Mouse (Mus musculus): ENCODE results near the gene Nell1.
A peak's percentile ranks its signal among the peaks of the same experiment; 100 is the strongest.
"Not testable (repeated sequence)": the region's sequence is repeated elsewhere in the genome, so short reads cannot be mapped to it uniquely, and the experiment has no call there.

Nell1 gene

DNA sequence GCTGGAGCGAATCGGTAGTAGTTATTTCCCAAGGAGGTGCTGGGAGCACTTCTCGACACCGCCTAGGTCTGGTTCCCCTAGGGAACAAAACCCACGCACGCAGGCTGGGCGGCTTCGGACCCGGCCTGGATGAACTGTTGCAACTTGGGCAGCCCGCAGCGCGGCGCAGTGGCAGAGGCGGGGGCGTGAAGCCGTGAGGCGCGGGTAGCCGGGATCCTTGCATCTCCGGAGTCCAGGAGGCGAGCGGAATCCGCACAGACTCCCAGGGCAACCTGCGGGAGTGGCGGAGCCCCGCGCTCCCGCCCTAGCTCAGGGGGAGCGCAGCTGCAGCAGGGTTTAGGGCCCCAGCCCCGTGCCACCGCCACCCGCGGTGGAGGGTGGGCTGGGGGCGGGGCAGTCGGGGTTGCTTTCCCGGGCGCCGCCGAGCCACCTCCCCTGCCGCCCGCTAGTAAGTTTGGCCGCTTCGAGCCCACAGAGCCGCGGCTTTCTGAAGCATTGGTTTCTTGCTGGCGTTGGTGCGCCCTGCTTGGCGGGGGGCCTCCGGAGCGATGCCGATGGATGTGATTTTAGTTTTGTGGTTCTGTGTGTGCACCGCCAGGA lies at the start of gene Nell1:
Nell1 (plus strand) TSS at position 24 of the 600 bp plus-strand sequence.
- no peak for DNase-seq (ENCODE audit: low read depth, low spot score)

DNA sequence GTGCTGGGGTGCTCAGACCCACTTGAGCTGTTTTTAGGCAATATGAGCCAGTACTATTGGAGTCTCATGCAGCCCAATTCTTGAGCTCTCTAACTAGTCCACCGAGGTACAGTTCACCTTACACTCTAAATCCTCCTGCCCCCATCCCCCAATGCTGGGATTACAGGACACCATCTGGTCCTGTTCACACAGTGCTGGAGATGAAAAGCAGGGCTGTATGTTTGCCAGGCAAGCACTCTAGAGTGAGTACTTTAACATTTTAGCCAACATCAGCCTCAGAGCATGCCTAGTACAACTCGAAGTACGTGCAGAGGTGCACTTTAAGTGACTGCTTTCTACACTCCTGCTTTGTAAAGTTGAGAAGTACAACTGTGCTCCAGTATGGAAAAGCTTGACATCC lies 46.1 kb upstream of the Nell1 start:
- DNase-seq (ENCODE audit: low read depth, low spot score): no peak

DNA sequence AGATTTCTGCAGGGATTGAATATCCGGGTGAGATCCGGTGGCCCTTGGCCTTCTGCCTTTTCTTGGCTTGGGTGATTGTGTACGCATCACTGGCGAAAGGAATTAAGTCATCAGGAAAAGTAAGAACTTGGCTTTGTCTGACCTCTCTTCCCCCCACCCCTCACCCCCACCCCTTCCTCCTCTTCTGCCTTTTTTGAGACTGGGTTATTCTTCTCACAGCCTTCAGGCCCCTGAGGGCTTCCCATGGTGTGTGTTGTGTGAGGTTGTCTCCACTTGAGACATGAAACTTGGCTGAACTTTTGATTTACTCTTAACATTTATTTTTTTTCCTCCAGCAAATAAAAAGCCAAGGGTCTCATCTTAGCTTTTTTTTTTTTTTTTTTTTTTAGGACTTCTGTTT lies 44.7 kb upstream of the Nell1 start:
- no peak for DNase-seq (ENCODE audit: low read depth, low spot score)

DNA sequence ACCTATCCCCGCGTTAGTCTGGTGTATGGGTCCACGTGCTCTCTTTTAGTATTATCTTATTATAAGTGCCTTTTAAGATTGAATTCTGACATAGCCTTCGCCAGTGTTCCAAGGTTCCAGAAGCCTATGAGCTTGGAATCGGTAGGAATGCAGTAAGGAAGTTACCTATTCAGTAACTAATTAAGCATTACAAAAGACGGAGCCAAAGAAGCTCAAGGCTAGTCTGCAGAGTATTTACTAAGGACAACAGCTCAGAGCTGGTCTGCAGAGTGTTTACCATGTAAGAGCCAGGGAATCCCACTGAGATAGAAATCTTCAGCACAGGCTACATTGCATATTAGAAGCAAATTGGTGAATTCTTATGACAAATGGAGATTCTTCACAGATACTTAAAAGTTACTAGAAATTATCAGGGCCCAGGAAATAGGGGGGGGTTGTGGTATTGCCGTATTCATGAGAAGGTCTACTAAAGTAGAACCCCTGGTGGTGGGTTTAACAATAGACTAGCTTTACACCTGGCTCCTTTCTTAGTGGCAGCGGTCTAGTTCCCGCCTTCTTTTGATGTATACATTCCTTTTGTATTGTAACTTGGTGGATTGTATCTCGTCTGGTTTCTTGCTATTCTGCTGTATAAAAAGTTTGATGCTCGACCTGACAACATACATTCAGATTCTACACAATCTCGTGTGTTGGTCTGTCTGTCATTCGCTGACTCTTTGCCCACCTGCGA lies 41.1 kb upstream of the Nell1 start:
- DNase-seq (ENCODE audit: low read depth, low spot score): not testable (repeated sequence)

DNA sequence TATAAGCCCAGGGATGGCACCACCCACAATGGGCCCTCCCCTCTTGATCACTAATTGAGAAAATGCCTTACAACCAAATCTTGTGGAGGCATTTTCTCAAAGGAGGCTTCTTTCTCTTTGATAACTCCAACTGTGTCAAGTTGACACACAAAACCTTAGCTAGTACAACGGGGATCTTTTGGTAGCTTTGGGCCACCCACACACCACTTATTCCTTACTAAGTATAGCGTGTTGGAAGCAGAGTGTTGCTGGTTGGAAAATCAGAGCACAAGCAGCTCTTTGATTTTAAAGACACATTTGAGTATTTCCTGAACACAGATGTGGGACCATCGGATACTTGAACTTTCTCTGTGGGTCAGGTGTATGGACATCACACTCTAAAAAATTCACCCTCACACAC lies 37.8 kb upstream of the Nell1 start:
- DNase-seq (ENCODE audit: low read depth, low spot score): no peak

DNA sequence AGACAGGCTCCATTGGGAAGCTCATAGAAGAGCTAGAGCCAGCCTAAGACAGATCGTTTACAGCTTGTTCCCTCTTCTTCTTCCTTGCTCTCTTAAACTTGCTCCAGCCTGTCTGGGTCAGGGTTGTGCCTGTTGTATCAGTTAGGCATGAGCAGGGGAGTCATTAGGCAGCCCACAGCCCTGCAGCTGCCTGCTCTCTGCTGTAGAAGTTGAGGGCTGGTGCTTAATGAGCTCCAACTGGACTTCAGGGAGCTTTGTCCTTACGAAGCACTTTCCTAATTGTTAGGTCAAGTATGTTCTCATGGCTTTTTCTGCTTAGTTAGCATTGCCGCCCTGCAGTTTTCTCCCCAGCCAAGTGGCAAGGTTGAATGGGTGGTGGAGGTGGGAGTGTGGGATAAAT lies 32.6 kb upstream of the Nell1 start:
- DNase-seq (ENCODE audit: low read depth, low spot score): no peak

DNA sequence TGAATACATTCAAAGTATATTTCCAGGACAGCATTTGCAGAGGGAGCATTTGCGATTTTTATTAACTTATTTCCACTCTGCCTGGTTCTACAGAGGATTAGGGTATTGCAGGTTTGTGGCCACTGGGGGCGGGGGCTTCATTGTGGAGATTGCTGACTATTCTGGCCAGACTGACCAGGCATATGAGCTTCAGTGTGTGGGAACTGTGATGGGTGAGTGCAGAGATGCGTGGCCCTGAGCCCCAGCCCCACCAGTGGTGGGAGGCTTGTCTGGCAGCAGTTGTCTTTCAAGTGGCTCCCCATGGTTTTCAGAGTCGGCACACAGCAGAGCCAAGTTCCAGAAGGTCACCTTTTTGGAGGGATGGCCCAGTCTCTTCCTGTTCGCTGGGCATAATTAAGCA lies 32.2 kb upstream of the Nell1 start:
- DNase-seq (ENCODE audit: low read depth, low spot score): no peak

DNA sequence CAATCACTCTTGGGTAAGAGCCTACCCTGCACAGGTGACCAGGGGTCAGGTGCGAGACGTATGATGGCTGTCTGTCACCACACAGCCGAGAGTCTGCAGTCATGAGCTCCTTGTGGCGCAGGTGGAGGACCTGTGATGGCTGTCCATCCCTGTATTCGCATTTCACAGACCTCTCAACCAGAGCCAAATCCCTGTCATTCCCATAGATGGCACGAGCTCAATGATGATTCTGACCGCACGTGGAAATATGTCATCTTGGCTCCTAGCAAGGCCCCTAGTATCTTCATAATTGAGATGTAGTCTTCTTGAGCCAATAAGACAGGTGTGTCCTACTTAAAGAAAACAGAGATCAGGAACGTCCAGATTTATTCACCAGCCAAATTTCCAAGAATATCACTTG lies 28.0 kb upstream of the Nell1 start:
- DNase-seq (ENCODE audit: low read depth, low spot score): no peak

DNA sequence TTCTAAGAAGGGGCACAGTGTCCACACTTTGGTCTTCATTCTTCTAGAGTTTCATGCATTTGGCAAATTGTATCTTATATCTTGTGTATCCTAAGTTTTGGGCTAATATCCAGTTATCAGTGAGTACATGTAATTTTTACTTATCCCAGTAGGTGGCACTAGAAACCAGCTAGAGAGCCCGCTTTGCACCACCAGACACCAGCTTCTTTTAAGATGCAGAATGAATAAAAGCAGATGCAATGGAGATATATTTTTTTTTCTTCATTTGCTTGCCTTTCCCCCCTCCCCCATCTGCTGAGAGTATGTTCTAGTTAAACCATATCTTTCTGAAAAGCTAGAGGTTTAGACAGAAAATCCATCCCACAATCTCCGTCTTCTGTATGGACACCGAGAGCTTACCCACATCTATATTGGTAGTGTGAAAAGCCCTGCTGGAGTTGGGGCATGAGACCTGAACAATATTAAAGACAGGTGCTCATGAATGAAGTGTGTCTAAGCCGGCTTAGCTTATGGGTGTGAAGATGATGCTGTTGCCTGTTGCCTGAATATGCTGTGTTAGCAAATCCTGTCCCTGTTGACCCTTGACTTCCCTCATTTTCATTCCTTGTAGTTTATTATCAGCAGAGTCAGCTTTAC lies 21.0 kb upstream of the Nell1 start:
- DNase-seq (ENCODE audit: low read depth, low spot score): peak; percentile 46

DNA sequence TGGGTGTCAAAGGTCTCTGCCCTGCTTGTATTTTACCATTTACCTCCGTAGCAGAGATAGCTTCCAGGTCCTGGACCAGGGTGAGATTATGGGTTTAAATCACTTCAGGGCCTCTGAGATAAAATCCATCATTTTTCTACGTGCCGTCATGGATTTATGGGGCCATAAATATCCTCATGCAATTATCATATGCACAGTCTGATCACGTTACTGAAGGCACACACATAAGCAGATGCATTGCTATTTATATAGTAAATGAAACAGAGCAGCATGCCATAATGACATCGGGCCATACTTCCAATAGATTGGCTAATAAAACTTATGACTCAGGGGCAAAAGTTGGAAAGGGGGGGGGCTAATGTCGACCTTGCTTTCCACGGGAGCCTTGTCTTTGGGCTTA lies 19.8 kb upstream of the Nell1 start:
- DNase-seq (ENCODE audit: low read depth, low spot score): no peak

DNA sequence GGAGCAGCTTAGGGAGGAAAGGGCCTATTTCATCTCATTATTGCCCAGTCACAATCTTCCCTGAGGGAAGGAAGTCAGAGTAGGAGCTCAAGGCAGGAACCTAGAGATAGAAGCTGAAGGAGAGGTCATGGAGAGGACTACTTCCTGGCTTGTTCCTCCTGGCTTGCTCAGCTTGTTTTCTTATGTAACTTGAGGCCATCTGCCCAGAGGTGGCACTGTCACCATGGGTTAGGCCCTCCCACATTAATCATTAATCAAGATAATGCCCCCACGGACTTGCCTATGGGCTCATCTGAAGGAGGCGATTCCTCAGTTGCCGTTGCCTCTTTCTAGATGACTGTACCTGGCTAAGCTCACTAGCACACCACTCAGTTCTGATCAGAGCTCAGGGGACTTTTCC lies 17.5 kb upstream of the Nell1 start:
- DNase-seq (ENCODE audit: low read depth, low spot score): peak; percentile 12

DNA sequence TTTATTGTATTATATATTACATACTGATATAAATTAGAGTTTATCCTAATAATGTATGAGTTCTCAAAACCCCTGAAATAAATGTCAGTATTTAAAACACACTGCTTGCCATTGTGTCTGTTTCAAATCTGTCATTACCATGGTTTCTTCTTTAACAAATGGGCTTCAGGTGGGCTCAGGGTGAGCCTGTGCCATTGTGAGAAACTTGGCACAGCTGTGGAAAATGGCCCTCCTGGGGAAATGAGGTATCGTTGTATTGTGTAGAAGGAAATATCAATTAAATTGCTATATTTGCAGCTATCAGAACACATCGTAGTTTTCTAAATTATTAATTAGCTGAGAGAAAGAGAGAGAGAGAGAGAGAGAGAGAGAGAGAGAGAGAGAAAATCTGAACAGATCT lies 10.9 kb upstream of the Nell1 start:
- no peak for DNase-seq (ENCODE audit: low read depth, low spot score)

DNA sequence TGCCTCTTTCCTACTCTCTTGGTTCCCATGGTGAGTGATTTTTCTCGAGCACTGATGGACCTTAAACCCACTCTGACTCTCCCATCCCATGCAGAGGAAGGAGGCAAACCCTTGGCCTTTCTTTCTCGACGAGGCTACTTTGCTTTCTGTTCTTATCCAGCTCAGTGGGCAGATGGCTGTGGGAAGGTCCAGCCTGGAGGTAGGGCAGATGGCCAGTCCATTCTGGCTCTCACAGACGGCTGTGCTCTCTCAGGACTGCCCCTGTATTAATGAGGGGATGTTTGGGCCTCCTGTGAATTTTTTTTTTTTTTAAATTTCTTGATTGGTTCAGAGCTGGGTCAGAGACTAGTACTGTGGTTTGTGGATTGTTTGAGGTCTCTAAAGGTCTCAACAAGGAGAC lies 5.1 kb upstream of the Nell1 start:
- no peak for DNase-seq (ENCODE audit: low read depth, low spot score)

DNA sequence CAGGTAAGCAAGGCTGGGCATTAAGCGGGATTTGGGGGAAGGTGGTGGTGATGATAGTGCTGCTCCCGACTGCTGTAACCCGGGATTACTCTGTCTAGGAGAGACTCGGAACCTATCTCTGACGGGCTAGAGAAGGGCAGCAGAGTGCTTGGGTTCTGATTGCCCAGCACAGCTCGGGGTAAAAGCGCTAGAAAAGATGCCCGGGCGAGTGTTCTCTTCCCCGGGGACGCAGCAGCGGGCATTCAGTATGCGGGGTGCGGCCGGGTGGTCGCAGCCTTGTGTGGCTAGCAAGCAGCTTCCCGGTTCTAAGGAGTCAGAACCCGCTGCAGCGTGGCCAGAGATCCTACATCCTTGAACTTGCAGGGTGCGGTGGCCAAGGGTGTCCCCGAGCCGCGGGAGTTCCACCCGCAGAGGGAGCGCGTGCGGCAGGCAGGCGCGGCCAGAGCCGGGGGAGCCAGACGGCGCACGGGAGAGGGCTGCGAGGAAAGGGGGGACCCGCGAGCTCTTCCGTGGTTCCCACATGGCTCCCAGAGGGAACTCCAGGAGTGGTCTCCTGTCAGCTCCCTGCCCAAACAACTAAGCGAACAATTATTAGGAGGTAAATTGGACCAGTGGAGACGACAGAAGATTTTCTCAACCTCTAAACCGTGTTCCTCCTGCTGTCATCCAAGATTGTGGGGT lies 917 bp downstream of the Nell1 start:
- DNase-seq (ENCODE audit: low read depth, low spot score): no peak

DNA sequence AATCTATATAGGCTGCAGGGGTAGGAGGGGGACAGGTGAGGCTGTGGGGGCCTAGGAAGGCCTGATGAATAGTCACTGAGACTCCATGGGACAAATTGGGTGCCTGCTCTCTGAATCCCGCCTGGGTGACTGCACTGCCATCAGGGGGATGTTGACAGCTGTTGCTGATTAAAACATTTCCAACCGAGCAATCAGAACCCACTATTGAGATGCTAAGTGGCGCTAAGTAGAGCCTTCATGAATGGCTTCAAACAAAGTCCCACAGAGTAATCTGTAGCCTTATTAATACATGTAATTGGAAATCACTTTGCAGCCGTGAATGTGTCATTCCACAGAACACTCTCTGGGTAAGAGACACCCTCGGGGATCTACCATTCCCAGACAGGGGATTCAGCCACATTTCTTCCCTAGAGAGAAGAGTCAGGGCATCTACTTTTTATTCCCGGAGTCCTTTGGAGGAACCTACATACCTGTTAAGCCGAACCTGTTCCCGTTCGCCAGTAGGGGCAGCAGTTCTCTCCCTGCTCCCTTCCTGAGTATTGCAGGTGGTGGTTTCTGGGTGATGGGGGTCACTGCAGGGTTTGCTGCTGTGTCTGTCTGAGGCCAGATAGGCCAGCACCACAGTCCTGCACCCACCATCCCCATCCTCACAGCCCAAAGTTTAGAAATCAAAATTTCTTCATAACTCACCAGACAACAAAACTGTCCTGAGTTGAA lies 7.0 kb downstream of the Nell1 start:
- DNase-seq (ENCODE audit: low read depth, low spot score): peak; percentile 14

DNA sequence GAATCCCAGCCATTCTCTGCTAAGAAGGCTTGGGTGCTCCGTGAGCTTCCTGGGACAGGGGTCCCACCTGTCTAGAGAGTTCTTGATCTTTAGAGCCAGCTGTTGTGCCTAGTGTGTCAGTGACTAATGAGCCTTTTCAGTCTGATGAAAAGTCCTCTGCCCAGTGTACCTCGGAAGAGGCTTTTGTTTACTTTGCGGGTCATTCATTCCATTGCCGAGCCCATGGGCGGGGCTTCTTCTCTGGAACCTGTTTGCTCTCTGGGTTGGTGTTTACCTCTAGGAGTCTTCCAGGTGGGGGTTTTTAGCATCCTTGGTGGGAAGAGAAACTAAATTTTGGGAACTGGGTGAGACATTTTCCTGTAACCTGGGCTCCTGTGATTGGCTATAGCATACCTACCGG lies 10.0 kb downstream of the Nell1 start:
- DNase-seq (ENCODE audit: low read depth, low spot score): no peak

DNA sequence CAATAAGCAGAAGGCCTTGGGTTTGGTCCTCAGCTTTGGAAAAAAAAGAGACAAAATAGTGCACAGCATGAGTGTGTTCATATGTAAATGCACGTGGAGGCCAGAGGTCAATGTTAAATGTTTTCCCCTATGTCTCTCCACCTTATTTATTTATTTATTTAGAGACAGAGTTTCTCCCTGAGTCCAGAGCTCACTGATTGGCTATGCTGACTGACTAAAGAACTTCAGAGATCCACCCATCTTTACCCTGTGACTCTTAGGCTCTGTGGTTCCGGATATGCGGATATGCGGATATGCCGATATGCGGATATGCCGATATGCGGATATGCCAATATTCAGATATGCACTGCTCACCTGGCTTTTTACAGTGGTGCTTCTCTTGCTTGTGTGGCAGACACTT lies 11.3 kb downstream of the Nell1 start:
- DNase-seq (ENCODE audit: low read depth, low spot score): no peak

DNA sequence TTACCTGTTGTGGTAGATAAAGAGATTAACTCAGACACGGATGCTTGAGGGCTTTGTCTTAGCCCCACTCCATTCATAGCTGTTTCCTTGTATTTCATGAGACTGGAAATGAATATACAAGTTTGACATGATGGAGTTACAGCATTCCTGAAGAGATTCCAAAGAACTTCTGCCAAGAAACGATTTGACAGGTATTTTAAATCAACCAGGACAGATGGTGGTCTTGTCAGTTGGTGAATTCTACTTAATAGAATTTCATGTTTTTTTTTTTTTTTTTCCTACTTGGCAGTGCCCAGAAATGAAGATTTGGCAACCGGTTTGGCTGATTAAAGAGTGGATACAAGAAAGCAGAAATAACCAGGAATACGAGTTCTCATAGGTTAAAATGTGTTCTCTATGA lies 24.7 kb downstream of the Nell1 start:
- DNase-seq (ENCODE audit: low read depth, low spot score): no peak

DNA sequence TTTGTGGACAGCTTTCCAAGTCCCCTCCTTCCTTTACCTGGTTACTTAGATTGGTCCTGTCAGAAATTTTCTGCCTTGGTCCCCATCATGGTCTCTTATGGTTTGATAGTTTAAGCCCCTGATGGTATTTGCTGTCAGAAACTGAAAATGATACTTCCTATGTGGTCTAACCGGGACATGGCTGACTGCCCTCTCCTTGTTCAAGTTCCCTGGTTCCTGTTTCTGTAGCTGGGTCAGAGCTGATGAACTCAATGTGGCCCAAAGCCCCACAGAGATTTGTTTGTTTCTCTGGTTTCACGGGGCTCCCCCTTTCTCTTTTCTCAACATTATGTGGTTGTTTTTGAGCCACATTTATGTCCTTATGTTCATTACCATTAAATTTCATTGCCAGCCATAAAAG lies 30.6 kb downstream of the Nell1 start:
- DNase-seq (ENCODE audit: low read depth, low spot score): peak; percentile 77

DNA sequence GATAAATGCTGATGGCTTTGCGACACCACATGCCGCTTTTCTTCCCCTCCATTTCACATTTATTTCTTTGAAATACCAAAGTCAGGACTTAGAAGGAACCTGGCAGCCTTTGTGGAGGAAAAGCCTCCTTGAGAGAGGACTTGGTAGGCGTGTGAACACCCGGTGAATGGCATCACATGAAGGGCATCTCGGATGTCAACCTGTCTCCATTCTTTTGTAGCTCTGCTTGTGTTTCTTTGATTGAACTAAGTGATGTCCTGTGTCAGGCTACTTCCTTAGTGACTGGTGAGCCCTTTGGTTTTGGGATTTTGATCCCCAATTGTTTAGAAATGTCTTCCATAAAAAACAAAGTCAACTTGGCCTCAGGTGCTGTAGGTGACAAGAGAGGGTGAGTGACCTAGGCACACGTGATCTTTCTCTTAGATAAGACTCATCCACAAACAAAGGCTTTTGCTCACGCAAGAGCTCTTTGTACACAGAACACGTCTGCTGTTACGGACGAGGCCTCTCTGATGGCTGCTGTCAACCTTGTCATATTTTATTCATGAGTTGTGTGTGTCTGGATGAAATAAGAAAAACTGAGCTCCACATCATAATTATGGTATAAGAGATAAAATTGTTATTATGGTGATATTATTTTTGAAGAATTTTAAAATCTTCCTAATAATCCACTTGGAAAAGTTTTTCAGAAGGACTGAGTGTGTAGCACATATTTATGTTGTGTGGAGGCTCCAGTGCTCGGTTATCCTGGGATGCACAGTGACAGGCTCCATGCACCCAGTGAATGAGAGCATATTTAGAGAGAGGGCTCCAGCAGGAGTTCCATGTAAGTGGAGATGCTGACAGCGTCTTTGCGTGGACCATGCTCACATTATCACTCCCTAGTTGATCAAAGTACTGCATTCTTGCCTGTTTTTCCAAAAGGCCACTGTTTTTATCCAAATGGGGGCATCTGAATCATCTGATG lies 60.8 kb downstream of the Nell1 start:
- DNase-seq (ENCODE audit: low read depth, low spot score): no peak

DNA sequence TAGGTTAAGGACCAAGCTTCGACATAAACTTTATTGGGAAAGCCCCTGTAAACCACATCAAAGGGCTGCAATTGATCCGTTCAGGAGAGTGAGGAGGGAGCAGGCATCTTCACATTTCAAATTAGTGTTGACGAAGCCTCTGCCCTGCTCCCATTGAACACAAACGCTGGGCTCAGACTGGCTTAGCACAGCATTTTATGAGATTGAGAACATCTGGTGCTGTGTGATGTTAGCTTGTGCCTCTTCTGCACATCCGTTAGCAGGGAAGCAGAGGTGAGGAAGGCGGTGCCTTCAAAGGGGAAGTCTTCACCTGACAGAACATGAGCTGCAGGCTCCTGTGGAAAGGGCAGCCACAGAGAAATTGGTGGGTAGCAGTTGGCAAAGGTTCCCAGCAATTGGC lies 66.4 kb downstream of the Nell1 start:
- no peak for DNase-seq (ENCODE audit: low read depth, low spot score)

All from A20 (cell line).